Mouse (Mus musculus) spleen, adult 2 months (tissue): ENCODE data around the gene D17Wsu92e.

Experiments
- CTCF ChIP-seq: fragments of 200-500 bp; IDR thresholded peaks from 2 replicates; pipeline ENCODE4 v1.5.1; 2011; ENCODE audit warnings: mild to moderate bottlenecking, inconsistent platforms; ENCODE audit not compliant: insufficient read depth, insufficient read length, insufficient replicate concordance; ENCODE audit errors: extremely low read depth
- POLR2A ChIP-seq: fragments of 200-500 bp; IDR thresholded peaks from 2 replicates; pipeline ENCODE4 v1.6.1; 2011; ENCODE audit warnings: low read depth, low read length, inconsistent platforms

- TF ChIP-seq CTCF (no peak), POLR2A (no peak)
Observed at GRCm38 (mm10) chr17:27709650-27710049, 110.8 kb downstream of the D17Wsu92e start.
